Mouse (Mus musculus): ENCODE results near the gene Itprid1.

DNA sequence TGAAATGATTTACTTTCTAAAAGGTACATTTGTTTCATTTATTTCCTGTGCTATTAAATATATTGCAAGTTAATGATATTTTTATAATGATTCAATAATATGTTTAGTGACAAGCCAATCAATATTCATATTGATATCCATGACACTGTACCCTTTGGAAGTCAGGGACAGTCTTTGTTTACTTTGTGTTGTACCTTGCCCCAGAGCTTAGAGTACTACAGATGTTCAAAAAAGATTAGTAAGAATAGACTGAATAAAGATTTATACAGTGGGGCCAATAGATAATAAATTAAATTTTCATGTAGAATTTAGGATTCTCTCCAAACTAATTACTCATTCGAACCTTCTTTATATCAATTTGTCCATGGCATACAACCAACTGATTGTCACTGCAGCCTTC is 50.9 kb downstream of the Itprid1 start:
- TF ChIP-seq CTCF (IDR thresholded peaks at IDR 0.05; ENCODE audit: low read depth) (no peak), EP300 (IDR thresholded peaks at IDR 0.05; ENCODE audit: low read depth) (no peak)
